Mouse (Mus musculus) megakaryocyte, embryonic 14.5 days (primary cell): Measurements from ENCODE around the gene Hps6. TPM values are rescaled to one million over a fixed set of nuclear protein-coding genes. Genes with fewer than 3 reads are reported as not detected.
A peak's percentile ranks its signal among the peaks of the same experiment; 100 is the strongest.

Experiments
- H3K27me3 ChIP-seq: replicated peaks from 2 replicates; pipeline ENCODE3; 2012; ENCODE audit warnings: inconsistent platforms
- H3K36me3 ChIP-seq: replicated peaks from 2 replicates; pipeline ENCODE3; 2012; ENCODE audit warnings: low read length, inconsistent platforms, mixed read lengths
- H3K4me1 ChIP-seq: 2 replicates; pipeline ENCODE4 v1.6.1; 2012; ENCODE audit warnings: inconsistent platforms
- H3K4me3 ChIP-seq: replicated peaks from 2 replicates; pipeline ENCODE3; 2012; ENCODE audit warnings: moderate library complexity, mild to moderate bottlenecking, inconsistent platforms
- H3K9me3 ChIP-seq: 2 replicates; pipeline ENCODE4 v1.6.1; 2012; ENCODE audit warnings: inconsistent platforms
- FLI1 ChIP-seq: IDR thresholded peaks from 2 replicates; pipeline ENCODE4 v1.6.1; 2012; ENCODE audit warnings: low read length, inconsistent platforms, mixed read lengths
- GATA1 ChIP-seq: IDR thresholded peaks from 3 replicates; pipeline ENCODE4 v1.6.1; 2012; ENCODE audit warnings: mixed read lengths, low read length, inconsistent platforms, borderline replicate concordance
- polyA plus RNA-seq: library from polyadenylated mRNA; stranded (reverse); fragments of >175 nt; gene quantifications from 2 replicates; pipeline ENCODE4 v1.2.3, GENCODE M21; 2012; ENCODE audit warnings: low replicate concordance; ENCODE audit not compliant: insufficient read depth

The Hps6 gene
- polyA plus RNA-seq, 1 experiment: 8.7 TPM

- H3K27me3 ChIP-seq: no peaks in the 10 kb centered on the region
- peak overlapping the region; percentile 95 for H3K4me3 ChIP-seq
- no peaks in the 10 kb centered on the region for H3K9me3 ChIP-seq
- H3K36me3 ChIP-seq: peaks cover 55% of the 10 kb centered on the region
- TF ChIP-seq FLI1 (no peak), GATA1 (no peak)
- peaks cover 78% of the 10 kb centered on the region for H3K4me1 ChIP-seq
These were observed 34.1 kb downstream of the Hps6 start for GRCm38 (mm10) chr19:46037243-46037924.

GRCm38 (mm10) chr19:46037925-46038850, 34.9 kb downstream of the Hps6 start:
- peaks cover 47% of the 10 kb centered on the region for H3K36me3 ChIP-seq
- no peaks in the 10 kb centered on the region for H3K27me3 ChIP-seq
- no peaks in the 10 kb centered on the region for H3K9me3 ChIP-seq
- H3K4me1 ChIP-seq: peaks cover 80% of the 10 kb centered on the region
- peak overlapping the region; percentile 95 for H3K4me3 ChIP-seq
- TF ChIP-seq FLI1 (no peak), GATA1 (no peak)

GRCm38 (mm10) chr19:46038851-46039260, 35.5 kb downstream of the Hps6 start:
- Histone ChIP-seq H3K4me3 (peak overlapping the region; percentile 95), H3K36me3 (peaks cover 40% of the 10 kb centered on the region), H3K27me3 (no peaks in the 10 kb centered on the region), H3K9me3 (no peaks in the 10 kb centered on the region), H3K4me1 (peaks cover 85% of the 10 kb centered on the region)
- TF ChIP-seq GATA1: no peak
- TF ChIP-seq FLI1: no peak

- Histone ChIP-seq H3K4me1 (peaks cover 87% of the 10 kb centered on the region), H3K9me3 (no peaks in the 10 kb centered on the region), H3K36me3 (peaks cover 34% of the 10 kb centered on the region), H3K27me3 (no peaks in the 10 kb centered on the region), H3K4me3 (peak overlapping the region; percentile 97)
- TF ChIP-seq FLI1: no peak
These were observed 36.2 kb downstream of the Hps6 start for GRCm38 (mm10) chr19:46039478-46039877.

- TF ChIP-seq FLI1 (no peak), GATA1 (no peak)
- Histone ChIP-seq H3K4me1 (peaks cover 79% of the 10 kb centered on the region), H3K4me3 (peak overlapping the region; percentile 97), H3K36me3 (peaks cover 25% of the 10 kb centered on the region), H3K27me3 (no peaks in the 10 kb centered on the region), H3K9me3 (no peaks in the 10 kb centered on the region)
These were observed 37.0 kb downstream of the Hps6 start for GRCm38 (mm10) chr19:46040149-46040902.

- peaks cover 82% of the 10 kb centered on the region for H3K4me1 ChIP-seq
- no peak for TF ChIP-seq FLI1
- TF ChIP-seq GATA1: no peak
- H3K36me3 ChIP-seq: peaks cover 14% of the 10 kb centered on the region
- H3K9me3 ChIP-seq: no peaks in the 10 kb centered on the region
- H3K4me3 ChIP-seq: peak overlapping the region; percentile 100
- H3K27me3 ChIP-seq: no peaks in the 10 kb centered on the region
These were observed 38.1 kb downstream of the Hps6 start for GRCm38 (mm10) chr19:46041299-46041932.

- H3K27me3 ChIP-seq: no peaks in the 10 kb centered on the region
- TF ChIP-seq FLI1: no peak
- no peak for TF ChIP-seq GATA1
- peak overlapping the region; percentile 100 for H3K4me3 ChIP-seq
- H3K4me1 ChIP-seq: peaks cover 82% of the 10 kb centered on the region
- H3K36me3 ChIP-seq: peaks cover 9% of the 10 kb centered on the region
- H3K9me3 ChIP-seq: no peaks in the 10 kb centered on the region
These were observed 38.7 kb downstream of the Hps6 start for GRCm38 (mm10) chr19:46041933-46042475.

- TF ChIP-seq GATA1 (no peak), FLI1 (no peak)
- Histone ChIP-seq H3K9me3 (no peaks in the 10 kb centered on the region), H3K27me3 (no peaks in the 10 kb centered on the region), H3K4me1 (peaks cover 82% of the 10 kb centered on the region), H3K36me3 (peaks cover 5% of the 10 kb centered on the region), H3K4me3 (peak overlapping the region; percentile 100)
These were observed 39.2 kb downstream of the Hps6 start for GRCm38 (mm10) chr19:46042476-46043011.

- Histone ChIP-seq H3K4me3 (peak overlapping the region; percentile 100), H3K36me3 (peaks cover 5% of the 10 kb centered on the region), H3K27me3 (no peaks in the 10 kb centered on the region), H3K4me1 (peaks cover 78% of the 10 kb centered on the region), H3K9me3 (no peaks in the 10 kb centered on the region)
- TF ChIP-seq GATA1 (no peak), FLI1 (no peak)
These were observed 40.1 kb downstream of the Hps6 start for GRCm38 (mm10) chr19:46043380-46043779.
